Comparison of ENCODE assay signal across 8 mouse cellular contexts in the genomic region with DNA sequence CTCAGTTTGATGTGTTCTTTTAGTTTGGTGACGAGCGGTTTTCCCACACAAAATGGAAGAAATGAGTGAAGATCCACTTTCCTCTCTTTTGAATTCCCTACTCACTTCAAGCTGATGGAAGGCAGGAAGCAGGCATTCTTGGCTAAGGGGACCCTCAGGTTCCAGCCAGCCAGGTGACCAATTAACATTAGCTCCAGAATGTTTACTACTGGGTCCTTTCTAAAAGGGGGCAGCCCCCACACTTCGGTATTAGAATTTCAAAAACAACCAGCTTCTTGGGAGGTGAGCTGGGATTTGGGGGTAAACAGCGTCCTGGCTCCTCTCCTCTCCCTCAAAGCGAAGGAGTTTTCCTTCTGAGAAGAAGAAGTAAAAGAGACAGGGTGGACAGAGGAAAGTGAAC.
A peak's percentile ranks its signal among the peaks of the same experiment; 100 is the strongest.
DNase-seq lines count a peak whose midpoint lies in the region; ATAC-seq and TF ChIP-seq lines count a peak whose summit lies in the region.

No protein-coding gene starts in this region.

- H3K36me3 ChIP-seq in kidney, embryonic 14.5 days (ENCODE audit: control insufficient read depth, insufficient read depth, low read length): no peaks in the 10 kb centered on the region
- no peaks in the 10 kb centered on the region for H3K36me3 ChIP-seq in forebrain, embryonic 14.5 days (ENCODE audit: control insufficient read depth, insufficient read depth, low read length)
- no peaks in the 10 kb centered on the region for H3K36me3 ChIP-seq in intestine, postnatal 0 days (ENCODE audit: control insufficient read depth, insufficient read depth)
- no peaks in the 10 kb centered on the region for H3K36me3 ChIP-seq in neural tube, embryonic 13.5 days

- no peak for ATAC-seq in kidney, embryonic 14.5 days (ENCODE audit: low FRiP score, low TSS enrichment)
- ATAC-seq in forebrain, embryonic 14.5 days: no peak
- no peak for ATAC-seq in intestine, postnatal 0 days
- ATAC-seq in neural tube, embryonic 13.5 days (ENCODE audit: low read depth): no peak

- H3K4me1 ChIP-seq in kidney, embryonic 14.5 days (ENCODE audit: control insufficient read depth, insufficient read depth, low read length): no peaks in the 10 kb centered on the region; the same call in 1 of the 2 replicates
- H3K4me1 ChIP-seq in forebrain, embryonic 14.5 days (ENCODE audit: control insufficient read depth, insufficient read depth, low read length): peaks cover 11% of the 10 kb centered on the region; the same call in 1 of the 2 replicates
- H3K4me1 ChIP-seq in intestine, postnatal 0 days (replicated peaks; ENCODE audit: control insufficient read depth, insufficient read depth, low read length): no peaks in the 10 kb centered on the region
- H3K4me1 ChIP-seq in neural tube, embryonic 13.5 days (replicated peaks): peaks cover 24% of the 10 kb centered on the region

- TF ChIP-seq CTCF in intestine, postnatal 0 days (IDR thresholded peaks at IDR 0.05; ENCODE audit: low read depth): no peak

- H3K9ac ChIP-seq in kidney, embryonic 14.5 days (ENCODE audit: low read depth, low read length): no peak overlapping the region
- no peak overlapping the region for H3K9ac ChIP-seq in forebrain, embryonic 14.5 days (ENCODE audit: low read length)
- no peak overlapping the region for H3K9ac ChIP-seq in intestine, postnatal 0 days (ENCODE audit: low read depth, low read length)
- H3K9ac ChIP-seq in neural tube, embryonic 13.5 days: 0 out of 2 replicates have a peak overlapping the region, but pooled peaks have one; percentile 53

- H3K4me3 ChIP-seq in kidney, embryonic 14.5 days (ENCODE audit: low read length): peak overlapping the region; percentile 38
- peak overlapping the region; percentile 30; the same call in 1 of the 2 replicates for H3K4me3 ChIP-seq in forebrain, embryonic 14.5 days (ENCODE audit: low read depth, low read length)
- peak overlapping the region; percentile 32 for H3K4me3 ChIP-seq in intestine, postnatal 0 days (ENCODE audit: low read depth, low read length)
- H3K4me3 ChIP-seq in neural tube, embryonic 13.5 days: peak overlapping the region; percentile 33; the same call in 1 of the 2 replicates

- 34% methylated on average over 5 of the region's 5 CpGs for WGBS in kidney, embryonic 14.5 days
- WGBS in forebrain, embryonic 14.5 days: 34% methylated on average over 5 of the region's 5 CpGs
- 45% methylated on average over 5 of the region's 5 CpGs for WGBS in intestine, postnatal 0 days
- WGBS in neural tube, embryonic 13.5 days: 34% methylated on average over 5 of the region's 5 CpGs

- H3K27ac ChIP-seq in kidney, embryonic 14.5 days (ENCODE audit: low read depth, low read length): no peak overlapping the region
- no peak overlapping the region for H3K27ac ChIP-seq in forebrain, embryonic 14.5 days (ENCODE audit: low read depth, low read length)
- H3K27ac ChIP-seq in intestine, postnatal 0 days (ENCODE audit: low read depth, low read length): no peak overlapping the region
- H3K27ac ChIP-seq in neural tube, embryonic 13.5 days (replicated peaks): no peak overlapping the region

- H3K4me2 ChIP-seq in kidney, embryonic 14.5 days (replicated peaks; ENCODE audit: low read depth, low read length): peak overlapping the region; percentile 56
- peak overlapping the region; percentile 59; the same call in 1 of the 2 replicates for H3K4me2 ChIP-seq in forebrain, embryonic 14.5 days (ENCODE audit: low read length)
- peak overlapping the region; percentile 62 for H3K4me2 ChIP-seq in intestine, postnatal 0 days (replicated peaks; ENCODE audit: low read depth)
- H3K4me2 ChIP-seq in neural tube, embryonic 13.5 days: peak overlapping the region; percentile 60

- no peaks in the 10 kb centered on the region for H3K27me3 ChIP-seq in kidney, embryonic 14.5 days (ENCODE audit: control insufficient read depth, insufficient read depth, low read length)
- peaks cover 3% of the 10 kb centered on the region; the same call in 1 of the 2 replicates for H3K27me3 ChIP-seq in forebrain, embryonic 14.5 days (replicated peaks; ENCODE audit: control insufficient read depth, insufficient read depth, low read length)
- H3K27me3 ChIP-seq in intestine, postnatal 0 days (replicated peaks; ENCODE audit: control insufficient read depth, insufficient read depth, low read length): no peaks in the 10 kb centered on the region; the same call in 1 of the 2 replicates
- H3K27me3 ChIP-seq in neural tube, embryonic 13.5 days: peaks cover 25% of the 10 kb centered on the region

- H3K9me3 ChIP-seq in kidney, embryonic 14.5 days (ENCODE audit: control insufficient read depth, low read length): no peaks in the 10 kb centered on the region
- no peaks in the 10 kb centered on the region for H3K9me3 ChIP-seq in forebrain, embryonic 14.5 days (replicated peaks; ENCODE audit: control insufficient read depth, low read length)
- no peaks in the 10 kb centered on the region for H3K9me3 ChIP-seq in intestine, postnatal 0 days (ENCODE audit: control insufficient read depth)
- no peaks in the 10 kb centered on the region for H3K9me3 ChIP-seq in neural tube, embryonic 13.5 days

- no peak for DNase-seq in kidney, adult 8-10 months
- no peak for DNase-seq in forebrain, embryonic 14.5 days (ENCODE audit: low spot score)
- no peak for DNase-seq in thymus, postnatal 10 days (ENCODE audit: low spot score in 2 of 2)
- no peak for DNase-seq in layer of hippocampus, adult 11-12 months (ENCODE audit: low spot score)
- DNase-seq in c-Kit-positive CD71-positive TER-119-positive erythroid progenitor cells, embryonic 14.5 days (ENCODE audit: low spot score): no peak
